Mouse (Mus musculus): Measurements from ENCODE around the gene Ccdc88c. TPM values are rescaled to one million over a fixed set of nuclear protein-coding genes. Genes with fewer than 3 reads are reported as not detected.

Gene Ccdc88c
- polyA plus RNA-seq, 1 experiment from 2014 or later: 5.4 TPM

- H3K4me1 ChIP-seq (replicated peaks): peaks cover 91% of the 10 kb centered on the region
- ATAC-seq (ENCODE audit: low read depth): no peak
These were observed 20.8 kb downstream of the Ccdc88c start for GRCm38 (mm10) chr12:101007968-101008481.

GRCm38 (mm10) chr12:101007427-101007826 lies 21.4 kb downstream of the Ccdc88c start:
- no peak for DNase-seq
- peak overlapping the region; percentile 58 for H3K27ac ChIP-seq
- no peaks in the 10 kb centered on the region; the same call in 1 of the 2 replicates for H3K36me3 ChIP-seq
- H3K27me3 ChIP-seq: no peaks in the 10 kb centered on the region
- no peaks in the 10 kb centered on the region for H3K9me3 ChIP-seq (replicated peaks)
- peaks cover 90% of the 10 kb centered on the region for H3K4me1 ChIP-seq (replicated peaks)
- H3K4me2 ChIP-seq: peak overlapping the region; percentile 17; the same call in 1 of the 2 replicates
- H3K9ac ChIP-seq: 0 out of 2 replicates have a peak overlapping the region, but pooled peaks have one; percentile 30
- 28% methylated on average over 9 of the region's 9 CpGs for WGBS (ENCODE audit: insufficient replicate concordance)
- ATAC-seq (ENCODE audit: low read depth): no peak
- no peak overlapping the region for H3K4me3 ChIP-seq (replicated peaks)

More at GRCm38 (mm10) chr12:101007968-101008481, 20.8 kb downstream of the Ccdc88c start:
- H3K9ac ChIP-seq: peak overlapping the region; percentile 30; the same call in 1 of the 2 replicates
- no peaks in the 10 kb centered on the region; the same call in 1 of the 2 replicates for H3K36me3 ChIP-seq
- 54% methylated on average over 10 of the region's 10 CpGs for WGBS (ENCODE audit: insufficient replicate concordance)
- no peak for DNase-seq
- H3K4me2 ChIP-seq: peak overlapping the region; percentile 17
- H3K9me3 ChIP-seq (replicated peaks): no peaks in the 10 kb centered on the region
- no peak overlapping the region for H3K4me3 ChIP-seq (replicated peaks)
- H3K27me3 ChIP-seq: no peaks in the 10 kb centered on the region
- H3K27ac ChIP-seq: peak overlapping the region; percentile 58

- peaks cover 91% of the 10 kb centered on the region for H3K4me1 ChIP-seq (replicated peaks)
- H3K9ac ChIP-seq: no peak overlapping the region; the same call in 1 of the 2 replicates
- H3K36me3 ChIP-seq: no peaks in the 10 kb centered on the region; the same call in 1 of the 2 replicates
- ATAC-seq (ENCODE audit: low read depth): no peak
- H3K4me2 ChIP-seq: no peak overlapping the region
- WGBS (ENCODE audit: insufficient replicate concordance): 85% methylated on average over 12 of the region's 12 CpGs
- H3K27ac ChIP-seq: no peak overlapping the region; the same call in 1 of the 2 replicates
- no peak overlapping the region for H3K4me3 ChIP-seq (replicated peaks)
- H3K9me3 ChIP-seq (replicated peaks): no peaks in the 10 kb centered on the region
- no peak for DNase-seq
- H3K27me3 ChIP-seq: no peaks in the 10 kb centered on the region
These were observed 23.0 kb downstream of the Ccdc88c start for GRCm38 (mm10) chr12:101005665-101006420.

- ATAC-seq (ENCODE audit: low read depth) (no peak), DNase-seq (no peak)
- 87% methylated on average over 5 of the region's 5 CpGs for WGBS (ENCODE audit: insufficient replicate concordance)
- Histone ChIP-seq H3K4me1 (replicated peaks) (peaks cover 91% of the 10 kb centered on the region), H3K9me3 (replicated peaks) (no peaks in the 10 kb centered on the region), H3K4me3 (replicated peaks) (no peak overlapping the region), H3K27ac (no peak overlapping the region), H3K27me3 (no peaks in the 10 kb centered on the region), H3K9ac (no peak overlapping the region), H3K36me3 (no peaks in the 10 kb centered on the region; the same call in 1 of the 2 replicates), H3K4me2 (no peak overlapping the region)
These were observed 23.9 kb downstream of the Ccdc88c start for GRCm38 (mm10) chr12:101004982-101005381.

- H3K9ac ChIP-seq: no peak overlapping the region
- DNase-seq (no peak), ATAC-seq (ENCODE audit: low read depth) (no peak)
- no peaks in the 10 kb centered on the region for H3K27me3 ChIP-seq
- H3K9me3 ChIP-seq (replicated peaks): no peaks in the 10 kb centered on the region
- 58% methylated on average over 4 of the region's 4 CpGs for WGBS (ENCODE audit: insufficient replicate concordance)
- H3K4me3 ChIP-seq (replicated peaks): no peak overlapping the region
- H3K4me2 ChIP-seq: no peak overlapping the region
- no peak overlapping the region for H3K27ac ChIP-seq
- H3K4me1 ChIP-seq (replicated peaks): peaks cover 91% of the 10 kb centered on the region
- H3K36me3 ChIP-seq: no peaks in the 10 kb centered on the region; the same call in 1 of the 2 replicates
These were observed 25.9 kb downstream of the Ccdc88c start for GRCm38 (mm10) chr12:101002801-101003513.

GRCm38 (mm10) chr12:100999061-100999954 lies 29.5 kb downstream of the Ccdc88c start:
- no peak for DNase-seq
- peak overlapping the region; percentile 92 for H3K27ac ChIP-seq
- peaks cover 94% of the 10 kb centered on the region for H3K4me1 ChIP-seq (replicated peaks)
- peak overlapping the region; percentile 49 for H3K9ac ChIP-seq
- no peaks in the 10 kb centered on the region for H3K27me3 ChIP-seq
- peak; percentile 84 for ATAC-seq (ENCODE audit: low read depth)
- no peaks in the 10 kb centered on the region for H3K9me3 ChIP-seq (replicated peaks)
- peak overlapping the region; percentile 12; the same call in 1 of the 2 replicates for H3K4me3 ChIP-seq (replicated peaks)
- H3K4me2 ChIP-seq: peak overlapping the region; percentile 49
- 25% methylated on average over 7 of the region's 7 CpGs for WGBS (ENCODE audit: insufficient replicate concordance)
- no peaks in the 10 kb centered on the region for H3K36me3 ChIP-seq

- Histone ChIP-seq H3K4me3 (replicated peaks) (peak overlapping the region; percentile 12; the same call in 1 of the 2 replicates), H3K27me3 (no peaks in the 10 kb centered on the region), H3K4me2 (peak overlapping the region; percentile 49), H3K4me1 (replicated peaks) (peaks cover 91% of the 10 kb centered on the region), H3K27ac (peak overlapping the region; percentile 92), H3K36me3 (no peaks in the 10 kb centered on the region), H3K9me3 (replicated peaks) (no peaks in the 10 kb centered on the region), H3K9ac (peak overlapping the region; percentile 49)
- ATAC-seq (ENCODE audit: low read depth): no peak
- 49% methylated on average over 8 of the region's 8 CpGs for WGBS (ENCODE audit: insufficient replicate concordance)
- no peak for DNase-seq
These were observed 30.3 kb downstream of the Ccdc88c start for GRCm38 (mm10) chr12:100998564-100998962.

- Histone ChIP-seq H3K4me1 (replicated peaks) (peaks cover 86% of the 10 kb centered on the region), H3K4me2 (peak overlapping the region; percentile 49), H3K4me3 (replicated peaks) (no peak overlapping the region), H3K27ac (peak overlapping the region; percentile 92), H3K27me3 (no peaks in the 10 kb centered on the region), H3K36me3 (no peaks in the 10 kb centered on the region), H3K9me3 (replicated peaks) (no peaks in the 10 kb centered on the region), H3K9ac (peak overlapping the region; percentile 49)
- DNase-seq (no peak), ATAC-seq (ENCODE audit: low read depth) (no peak)
- WGBS (ENCODE audit: insufficient replicate concordance): 35% methylated on average over 10 of the region's 10 CpGs
These were observed 30.9 kb downstream of the Ccdc88c start for GRCm38 (mm10) chr12:100997830-100998563.

GRCm38 (mm10) chr12:100996378-100996898 lies 32.4 kb downstream of the Ccdc88c start:
- Histone ChIP-seq H3K27ac (peak overlapping the region; percentile 6), H3K9me3 (replicated peaks) (no peaks in the 10 kb centered on the region), H3K9ac (peak overlapping the region; percentile 8; the same call in 1 of the 2 replicates), H3K4me1 (replicated peaks) (peaks cover 71% of the 10 kb centered on the region), H3K27me3 (no peaks in the 10 kb centered on the region), H3K4me2 (0 out of 2 replicates have a peak overlapping the region, but pooled peaks have one; percentile 12), H3K4me3 (replicated peaks) (no peak overlapping the region), H3K36me3 (no peaks in the 10 kb centered on the region)
- 56% methylated on average over 5 of the region's 5 CpGs for whole genome bisulfite sequencing (ENCODE audit: insufficient replicate concordance)
- DNase-seq (no peak), ATAC-seq (ENCODE audit: low read depth) (peak; percentile 55)

Measured in liver, embryonic 13.5 days (tissue).